Mouse (Mus musculus): ENCODE measurements around the gene Fam122a. TPM values are rescaled to one million over a fixed set of nuclear protein-coding genes. Genes with fewer than 3 reads are reported as not detected.

The Fam122a gene
- polyA plus RNA-seq, 2 experiments, result 27.6 to 56.2 TPM

GRCm38 (mm10) chr19:24513105-24513843 lies 36.1 kb upstream of the Fam122a start:
- no peak for ATAC-seq (ENCODE audit: low FRiP score, low read depth)
- Histone ChIP-seq H3K4me1 (ENCODE audit: control insufficient read depth, insufficient read depth, low read length) (no peaks in the 10 kb centered on the region), H3K4me3 (replicated peaks; ENCODE audit: low read length) (no peak overlapping the region), H3K4me2 (replicated peaks; ENCODE audit: low read depth, low read length, severe bottlenecking) (no peak overlapping the region), H3K9me3 (ENCODE audit: control insufficient read depth, low read length) (no peaks in the 10 kb centered on the region), H3K27me3 (ENCODE audit: control insufficient read depth, insufficient read depth, low read length) (no peaks in the 10 kb centered on the region), H3K27ac (replicated peaks; ENCODE audit: low read depth, low read length) (no peak overlapping the region), H3K9ac (ENCODE audit: low read depth, low read length, severe bottlenecking) (no peak overlapping the region), H3K36me3 (ENCODE audit: control insufficient read depth, insufficient read depth, low read length) (no peaks in the 10 kb centered on the region)
- no peak for TF ChIP-seq POLR2A (IDR thresholded peaks at IDR 0.05; ENCODE audit: borderline replicate concordance, extremely low read depth, insufficient read depth, insufficient read length)
- 83% methylated on average over 20 of the region's 20 CpGs for WGBS
- DNase-seq (ENCODE audit: low spot score), result no peak

GRCm38 (mm10) chr19:24511939-24512338 lies 34.8 kb upstream of the Fam122a start:
- ATAC-seq (ENCODE audit: low FRiP score, low read depth) (no peak), DNase-seq (ENCODE audit: low spot score) (no peak)
- no peak overlapping the region for H3K4me2 ChIP-seq (replicated peaks; ENCODE audit: low read depth, low read length, severe bottlenecking)
- H3K36me3 ChIP-seq (ENCODE audit: control insufficient read depth, insufficient read depth, low read length), result no peaks in the 10 kb centered on the region
- no peaks in the 10 kb centered on the region for H3K9me3 ChIP-seq (ENCODE audit: control insufficient read depth, low read length)
- H3K4me3 ChIP-seq (replicated peaks; ENCODE audit: low read length), result no peak overlapping the region
- 93% methylated on average over 7 of the region's 7 CpGs for WGBS
- H3K27ac ChIP-seq (replicated peaks; ENCODE audit: low read depth, low read length), result no peak overlapping the region
- no peaks in the 10 kb centered on the region for H3K27me3 ChIP-seq (ENCODE audit: control insufficient read depth, insufficient read depth, low read length)
- no peak for TF ChIP-seq POLR2A (IDR thresholded peaks at IDR 0.05; ENCODE audit: borderline replicate concordance, extremely low read depth, insufficient read depth, insufficient read length)
- H3K9ac ChIP-seq (ENCODE audit: low read depth, low read length, severe bottlenecking), result no peak overlapping the region
- H3K4me1 ChIP-seq (ENCODE audit: control insufficient read depth, insufficient read depth, low read length), result no peaks in the 10 kb centered on the region

GRCm38 (mm10) chr19:24509391-24509790 lies 32.2 kb upstream of the Fam122a start:
- H3K36me3 ChIP-seq (ENCODE audit: control insufficient read depth, insufficient read depth, low read length), result no peaks in the 10 kb centered on the region
- H3K27ac ChIP-seq (replicated peaks; ENCODE audit: low read depth, low read length), result no peak overlapping the region
- ATAC-seq (ENCODE audit: low FRiP score, low read depth), result no peak
- no peaks in the 10 kb centered on the region for H3K27me3 ChIP-seq (ENCODE audit: control insufficient read depth, insufficient read depth, low read length)
- H3K4me1 ChIP-seq (ENCODE audit: control insufficient read depth, insufficient read depth, low read length), result no peaks in the 10 kb centered on the region
- DNase-seq (ENCODE audit: low spot score), result no peak
- H3K9ac ChIP-seq (ENCODE audit: low read depth, low read length, severe bottlenecking), result no peak overlapping the region
- no peak for TF ChIP-seq POLR2A (IDR thresholded peaks at IDR 0.05; ENCODE audit: borderline replicate concordance, extremely low read depth, insufficient read depth, insufficient read length)
- no peak overlapping the region for H3K4me2 ChIP-seq (replicated peaks; ENCODE audit: low read depth, low read length, severe bottlenecking)
- H3K9me3 ChIP-seq (ENCODE audit: control insufficient read depth, low read length), result no peaks in the 10 kb centered on the region
- H3K4me3 ChIP-seq (replicated peaks; ENCODE audit: low read length), result no peak overlapping the region
- 79% methylated on average over 6 of the region's 6 CpGs for WGBS

- Histone ChIP-seq H3K27me3 (ENCODE audit: control insufficient read depth, insufficient read depth, low read length) (no peaks in the 10 kb centered on the region), H3K4me2 (replicated peaks; ENCODE audit: low read depth, low read length, severe bottlenecking) (no peak overlapping the region), H3K27ac (replicated peaks; ENCODE audit: low read depth, low read length) (no peak overlapping the region), H3K36me3 (ENCODE audit: control insufficient read depth, insufficient read depth, low read length) (no peaks in the 10 kb centered on the region), H3K4me1 (ENCODE audit: control insufficient read depth, insufficient read depth, low read length) (no peaks in the 10 kb centered on the region), H3K9ac (ENCODE audit: low read depth, low read length, severe bottlenecking) (no peak overlapping the region), H3K4me3 (replicated peaks; ENCODE audit: low read length) (no peak overlapping the region), H3K9me3 (ENCODE audit: control insufficient read depth, low read length) (no peaks in the 10 kb centered on the region)
- 59% methylated on average over 13 of the region's 13 CpGs for whole genome bisulfite sequencing
- no peak for ATAC-seq (ENCODE audit: low FRiP score, low read depth)
- no peak for DNase-seq (ENCODE audit: low spot score)
- TF ChIP-seq POLR2A (IDR thresholded peaks at IDR 0.05; ENCODE audit: borderline replicate concordance, extremely low read depth, insufficient read depth, insufficient read length), result no peak
These were observed 31.1 kb upstream of the Fam122a start for GRCm38 (mm10) chr19:24508087-24508767.

GRCm38 (mm10) chr19:24502736-24503421 lies 25.7 kb upstream of the Fam122a start:
- TF ChIP-seq POLR2A (IDR thresholded peaks at IDR 0.05; ENCODE audit: borderline replicate concordance, extremely low read depth, insufficient read depth, insufficient read length), result no peak
- ATAC-seq (ENCODE audit: low FRiP score, low read depth) (no peak), DNase-seq (ENCODE audit: low spot score) (no peak)
- Histone ChIP-seq H3K4me2 (replicated peaks; ENCODE audit: low read depth, low read length, severe bottlenecking) (no peak overlapping the region), H3K9me3 (ENCODE audit: control insufficient read depth, low read length) (no peaks in the 10 kb centered on the region), H3K4me3 (replicated peaks; ENCODE audit: low read length) (no peak overlapping the region), H3K9ac (ENCODE audit: low read depth, low read length, severe bottlenecking) (no peak overlapping the region), H3K27me3 (ENCODE audit: control insufficient read depth, insufficient read depth, low read length) (no peaks in the 10 kb centered on the region), H3K27ac (replicated peaks; ENCODE audit: low read depth, low read length) (no peak overlapping the region), H3K4me1 (ENCODE audit: control insufficient read depth, insufficient read depth, low read length) (no peaks in the 10 kb centered on the region), H3K36me3 (ENCODE audit: control insufficient read depth, insufficient read depth, low read length) (no peaks in the 10 kb centered on the region)
- WGBS, result 83% methylated on average over 10 of the region's 10 CpGs

Measured in limb, embryonic 14.5 days (tissue).